ENCODE assay signal across 22 mouse cellular contexts in the genomic region with DNA sequence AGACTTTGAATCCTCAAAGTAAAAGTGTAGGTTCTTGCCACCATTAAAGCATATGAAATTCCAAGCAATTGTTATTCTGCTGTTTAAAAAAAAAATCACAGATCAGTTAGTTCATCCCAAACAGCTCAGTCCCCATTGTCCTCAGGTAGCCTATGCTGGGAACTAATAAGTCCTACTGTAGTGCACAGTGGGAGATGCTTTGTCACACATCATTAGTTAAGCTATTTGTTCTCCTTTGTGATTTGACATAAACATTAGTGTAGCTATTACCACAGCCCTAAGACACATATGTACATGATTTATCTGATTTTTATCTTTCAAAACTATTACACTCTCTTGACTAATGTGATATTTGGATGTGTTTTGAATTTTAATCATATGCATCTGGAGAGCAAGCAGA.
DNase-seq lines count a peak whose midpoint lies in the region; ATAC-seq and TF ChIP-seq lines count a peak whose summit lies in the region.
"Had no signal": no experiment of that assay in that cellular context is flagged by ENCODE, and none has a peak within 500 bp of the region (broad histone marks: within the 10 kb centered on the region; RNA-seq: fewer than 3 reads in every experiment).

No protein-coding gene starts in this region.

- H3K4me3 ChIP-seq in midbrain, postnatal 0 days (ENCODE audit: low read depth, low read length), result no peak overlapping the region
- H3K4me3 ChIP-seq in midbrain, embryonic 16.5 days (ENCODE audit: low read depth, low read length), result no peak overlapping the region
- H3K4me3 ChIP-seq in hindbrain, embryonic 13.5 days, result no peak overlapping the region
- no peak overlapping the region for H3K4me3 ChIP-seq in neural tube, embryonic 14.5 days (ENCODE audit: low read depth, low read length)
- H3K4me3 ChIP-seq in forebrain, embryonic 11.5 days (ENCODE audit: low read depth, low read length), result no peak overlapping the region
- H3K4me3 ChIP-seq: embryonic facial prominence, embryonic 15.5 days; erythroblast, embryonic 14.5 days; forebrain, embryonic 10.5 days; forebrain, embryonic 15.5 days; heart, embryonic 13.5 days had no signal

- no peak for TF ChIP-seq CTCF in midbrain, postnatal 0 days (IDR thresholded peaks at IDR 0.05)

- no peaks in the 10 kb centered on the region for H3K36me3 ChIP-seq in midbrain, postnatal 0 days (ENCODE audit: insufficient read depth, low read length)
- H3K36me3 ChIP-seq in midbrain, embryonic 16.5 days (ENCODE audit: control insufficient read depth, insufficient read depth, low read length), result no peaks in the 10 kb centered on the region
- H3K36me3 ChIP-seq in hindbrain, embryonic 13.5 days, result no peaks in the 10 kb centered on the region
- H3K36me3 ChIP-seq in neural tube, embryonic 14.5 days (ENCODE audit: control insufficient read depth, insufficient read depth, low read length), result no peaks in the 10 kb centered on the region
- H3K36me3 ChIP-seq in forebrain, embryonic 11.5 days (ENCODE audit: control insufficient read depth, insufficient read depth, low read length), result no peaks in the 10 kb centered on the region
- H3K36me3 ChIP-seq: embryonic facial prominence, embryonic 15.5 days; forebrain, embryonic 10.5 days; forebrain, embryonic 15.5 days; G1E; heart, embryonic 13.5 days had no signal

- DNase-seq in midbrain, postnatal 0 days (ENCODE audit: low spot score), result peak; percentile 14
- DNase-seq in R1 (ENCODE audit: low read depth, low spot score), result peak; percentile 6
- DNase-seq in forebrain, embryonic 11.5 days (ENCODE audit: low spot score), result no peak
- DNase-seq in right cerebral cortex, adult 18-20 months, result no peak
- DNase-seq: adrenal gland, postnatal 14 days; cerebellum, adult 18-20 months; cerebellum, adult 9-11 months; cerebellum, postnatal 36 days; gastrocnemius, postnatal 36 days; heart, adult 11 months; heart, postnatal 36 days had no signal

- no peaks in the 10 kb centered on the region for H3K9me3 ChIP-seq in midbrain, postnatal 0 days (ENCODE audit: low read length)
- H3K9me3 ChIP-seq in midbrain, embryonic 16.5 days (replicated peaks; ENCODE audit: control insufficient read depth, low read length, poor library complexity, severe bottlenecking), result no peaks in the 10 kb centered on the region
- no peaks in the 10 kb centered on the region for H3K9me3 ChIP-seq in hindbrain, embryonic 13.5 days
- H3K9me3 ChIP-seq in neural tube, embryonic 14.5 days (ENCODE audit: control insufficient read depth, low read length), result no peaks in the 10 kb centered on the region
- no peaks in the 10 kb centered on the region for H3K9me3 ChIP-seq in forebrain, embryonic 11.5 days (ENCODE audit: control insufficient read depth, low read length)
- H3K9me3 ChIP-seq: embryonic facial prominence, embryonic 15.5 days; forebrain, embryonic 10.5 days; forebrain, embryonic 15.5 days; G1E; heart, embryonic 13.5 days had no signal

- H3K4me1 ChIP-seq in midbrain, postnatal 0 days (ENCODE audit: insufficient read depth, low read length), result no peaks in the 10 kb centered on the region
- no peaks in the 10 kb centered on the region for H3K4me1 ChIP-seq in midbrain, embryonic 16.5 days (ENCODE audit: control insufficient read depth, insufficient read depth, low read length)
- no peaks in the 10 kb centered on the region for H3K4me1 ChIP-seq in hindbrain, embryonic 13.5 days (replicated peaks)
- H3K4me1 ChIP-seq in neural tube, embryonic 14.5 days (ENCODE audit: control insufficient read depth, insufficient read depth, low read length), result no peaks in the 10 kb centered on the region
- no peaks in the 10 kb centered on the region for H3K4me1 ChIP-seq in forebrain, embryonic 11.5 days (replicated peaks; ENCODE audit: control insufficient read depth, insufficient read depth, low read length)
- H3K4me1 ChIP-seq: embryonic facial prominence, embryonic 15.5 days; forebrain, embryonic 10.5 days; forebrain, embryonic 15.5 days; heart, embryonic 13.5 days had no signal

- no peaks in the 10 kb centered on the region for H3K27me3 ChIP-seq in midbrain, postnatal 0 days (ENCODE audit: insufficient read depth, low read length)
- no peaks in the 10 kb centered on the region for H3K27me3 ChIP-seq in midbrain, embryonic 16.5 days (ENCODE audit: control insufficient read depth, insufficient read depth, low read depth, low read length)
- H3K27me3 ChIP-seq in hindbrain, embryonic 13.5 days, result no peaks in the 10 kb centered on the region
- no peaks in the 10 kb centered on the region for H3K27me3 ChIP-seq in neural tube, embryonic 14.5 days (ENCODE audit: control insufficient read depth, insufficient read depth, low read length)
- H3K27me3 ChIP-seq in forebrain, embryonic 11.5 days (ENCODE audit: control insufficient read depth, insufficient read depth, low read length), result no peaks in the 10 kb centered on the region
- H3K27me3 ChIP-seq: embryonic facial prominence, embryonic 15.5 days; forebrain, embryonic 15.5 days; heart, embryonic 13.5 days had no signal

- H3K9ac ChIP-seq in midbrain, postnatal 0 days (replicated peaks; ENCODE audit: low read length, poor library complexity, severe bottlenecking), result no peak overlapping the region
- H3K9ac ChIP-seq in midbrain, embryonic 16.5 days (ENCODE audit: low read depth, low read length), result no peak overlapping the region
- no peak overlapping the region for H3K9ac ChIP-seq in hindbrain, embryonic 13.5 days
- H3K9ac ChIP-seq in neural tube, embryonic 14.5 days (replicated peaks; ENCODE audit: low read depth, low read length), result no peak overlapping the region
- no peak overlapping the region for H3K9ac ChIP-seq in forebrain, embryonic 11.5 days (ENCODE audit: low read length)
- H3K9ac ChIP-seq: embryonic facial prominence, embryonic 15.5 days; forebrain, embryonic 15.5 days; heart, embryonic 13.5 days had no signal

- ATAC-seq in midbrain, postnatal 0 days (ENCODE audit: low FRiP score), result no peak
- no peak for ATAC-seq in midbrain, embryonic 16.5 days
- peak; percentile 85 for ATAC-seq in hindbrain, embryonic 13.5 days (ENCODE audit: low FRiP score)
- peak; percentile 81 for ATAC-seq in neural tube, embryonic 14.5 days (ENCODE audit: low read depth)
- ATAC-seq in forebrain, embryonic 11.5 days (replicated peaks; ENCODE audit: low FRiP score), result no peak
- no peak for ATAC-seq in CD4-positive, CD25-positive, alpha-beta regulatory T cell, adult 4 months
- ATAC-seq: activated CD4-positive, CD25-positive, alpha-beta regulatory T cell, adult 4 months; forebrain, embryonic 15.5 days had no signal

- no peak overlapping the region for H3K4me2 ChIP-seq in midbrain, postnatal 0 days (ENCODE audit: low read depth, low read length, poor library complexity, severe bottlenecking)
- H3K4me2 ChIP-seq in midbrain, embryonic 16.5 days (ENCODE audit: low read length), result no peak overlapping the region
- no peak overlapping the region for H3K4me2 ChIP-seq in hindbrain, embryonic 13.5 days
- no peak overlapping the region for H3K4me2 ChIP-seq in neural tube, embryonic 14.5 days (ENCODE audit: low read depth, low read length)
- H3K4me2 ChIP-seq in forebrain, embryonic 11.5 days (ENCODE audit: low read depth, low read length, severe bottlenecking), result no peak overlapping the region
- H3K4me2 ChIP-seq: embryonic facial prominence, embryonic 15.5 days; forebrain, embryonic 15.5 days; heart, embryonic 13.5 days had no signal

- no peak overlapping the region for H3K27ac ChIP-seq in midbrain, postnatal 0 days (ENCODE audit: low read depth, low read length)
- H3K27ac ChIP-seq in midbrain, embryonic 16.5 days (ENCODE audit: low read length), result no peak overlapping the region
- H3K27ac ChIP-seq in hindbrain, embryonic 13.5 days, result no peak overlapping the region
- no peak overlapping the region for H3K27ac ChIP-seq in neural tube, embryonic 14.5 days (ENCODE audit: low read depth, low read length)
- no peak overlapping the region for H3K27ac ChIP-seq in forebrain, embryonic 11.5 days (ENCODE audit: low read depth, low read length)
- H3K27ac ChIP-seq: embryonic facial prominence, embryonic 15.5 days; forebrain, embryonic 10.5 days; forebrain, embryonic 15.5 days; heart, embryonic 13.5 days had no signal

Comparison
In these comparisons a context has a peak if more than half of its experiments do, and no peak if none do; other contexts are left out.
1. ATAC-seq: peak in hindbrain, embryonic 13.5 days (single experiment) and neural tube, embryonic 14.5 days (single experiment); none in midbrain, postnatal 0 days (single experiment), midbrain, embryonic 16.5 days (single experiment), forebrain, embryonic 11.5 days (single experiment) and CD4-positive, CD25-positive, alpha-beta regulatory T cell, adult 4 months (single experiment).
2. DNase-seq: peak in midbrain, postnatal 0 days (single experiment) and R1 (single experiment); none in forebrain, embryonic 11.5 days (single experiment) and right cerebral cortex, adult 18-20 months (single experiment).